Mouse (Mus musculus) cerebellum, adult 2 months (tissue): Measurements from ENCODE around the gene Tmf1. TPM values are rescaled to one million over a fixed set of nuclear protein-coding genes. Genes with fewer than 3 reads are reported as not detected.
A peak's percentile ranks its signal among the peaks of the same experiment; 100 is the strongest.

Experiments used
- DNase-seq, 2 experiments: peaks; one replicate each; pipeline ENCODE4 v3.0.0; 2021
- H3K27ac ChIP-seq: fragments of 200-500 bp; 2 replicates; pipeline ENCODE4 v1.5.1; 2012; ENCODE audit warnings: low read length, control low read depth, inconsistent platforms; ENCODE audit not compliant: insufficient read depth
- H3K27me3 ChIP-seq: fragments of 200-500 bp; 2 replicates; pipeline ENCODE4 v1.6.1; 2012; ENCODE audit warnings: inconsistent platforms, mild to moderate bottlenecking, low read length, moderate library complexity; ENCODE audit not compliant: control insufficient read depth, insufficient read depth
- H3K4me1 ChIP-seq: fragments of 200-500 bp; 2 replicates; pipeline ENCODE4 v1.6.1; 2011; ENCODE audit warnings: low read length; ENCODE audit not compliant: control insufficient read depth, insufficient read depth
- H3K4me3 ChIP-seq: fragments of 200-500 bp; replicated peaks from 2 replicates; pipeline ENCODE3; 2011; ENCODE audit warnings: mild to moderate bottlenecking, low read depth, low read length, control low read depth; ENCODE audit not compliant: insufficient read depth
- CTCF ChIP-seq: fragments of 200-500 bp; IDR thresholded peaks from 2 replicates; pipeline ENCODE4 v1.5.1; 2011; ENCODE audit warnings: low read depth, mild to moderate bottlenecking, control low read depth, low read length, moderate library complexity, borderline replicate concordance; ENCODE audit not compliant: insufficient read depth
- POLR2A ChIP-seq: fragments of 200-500 bp; IDR thresholded peaks from 2 replicates; pipeline ENCODE4 v1.6.1; 2011; ENCODE audit warnings: low read length, control low read depth, borderline replicate concordance; ENCODE audit not compliant: insufficient read depth
- WGBS: fragments of 180-500 bp; shearing (Covaris S2); methylation state at CpG from one replicate; pipeline ENCODE4 v1.1.7; 2018; 5-methylcytosine and 5-hydroxymethylcytosine counted together
- polyA plus RNA-seq: library from polyadenylated mRNA; depleted of rRNA; stranded (reverse); fragments of >200 nt; gene quantifications from 2 replicates; pipeline ENCODE4 v1.2.3, GENCODE M21; 2012

Gene Tmf1
- polyA plus RNA-seq, 1 experiment = 13.4 TPM

DNA sequence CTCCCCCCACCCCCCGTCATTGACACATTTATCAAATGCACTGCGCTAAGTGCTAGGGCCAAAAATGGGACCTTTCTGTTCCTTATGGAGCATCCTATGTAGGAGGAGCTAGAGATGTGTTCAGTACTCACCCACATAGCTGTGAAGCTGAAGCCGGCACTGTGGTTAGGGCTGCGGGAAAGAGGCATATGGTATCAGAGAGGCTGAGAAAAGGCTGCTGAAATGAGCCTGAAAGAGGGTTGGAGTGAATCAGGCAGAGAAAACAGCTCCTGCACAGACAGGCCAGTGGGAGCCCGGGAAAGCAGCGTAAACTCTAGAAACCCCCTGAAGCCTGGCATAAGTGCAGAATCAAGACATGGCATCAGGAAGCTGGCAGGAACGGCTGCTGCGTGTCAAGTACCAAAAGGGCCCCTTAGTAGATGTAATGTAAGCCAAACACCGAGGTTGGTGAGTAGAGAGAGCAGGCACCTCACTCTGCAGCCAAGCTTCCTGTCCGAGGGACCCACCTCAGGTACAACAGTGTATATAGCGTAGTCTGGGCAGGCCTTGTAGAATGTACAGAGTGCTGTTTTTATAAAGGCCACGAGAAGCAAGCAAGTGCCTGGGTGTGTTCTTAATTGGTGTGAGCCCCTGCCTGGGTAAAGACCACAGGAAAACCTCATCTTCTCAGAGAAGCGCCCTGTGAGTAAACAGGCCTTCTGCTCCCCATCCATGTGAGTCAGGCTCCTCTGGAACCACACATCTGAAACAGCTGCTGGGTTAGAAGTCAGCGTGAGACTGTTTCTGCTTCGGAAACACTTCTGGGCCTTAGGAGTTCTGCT lies 42.5 kb upstream of the Tmf1 start:
- WGBS = 40% methylated on average over 15 of the region's 15 CpGs

DNA sequence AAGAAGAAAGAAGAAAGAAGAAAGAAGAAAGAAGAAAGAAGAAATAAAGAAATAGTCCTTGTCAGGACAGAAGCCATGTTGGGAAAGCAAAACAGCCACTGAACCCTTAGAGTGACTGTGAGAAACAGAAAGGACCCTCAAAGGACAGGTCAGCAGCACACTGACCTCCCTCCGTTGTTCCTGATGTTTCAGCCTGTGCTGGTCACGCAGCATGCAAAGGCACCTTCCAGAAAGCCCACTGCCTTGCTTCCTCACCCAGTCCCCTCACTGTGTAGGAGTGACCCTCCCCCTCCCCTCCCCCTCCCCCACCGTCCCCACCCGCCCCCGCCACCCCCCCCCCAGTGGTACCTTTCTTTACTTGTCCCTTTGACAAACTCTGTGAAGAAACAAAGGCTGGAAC lies 41.8 kb upstream of the Tmf1 start:
- Histone ChIP-seq H3K4me1 (peaks cover 17% of the 10 kb centered on the region), H3K4me3 (no peak overlapping the region), H3K27ac (no peak overlapping the region), H3K27me3 (no peaks in the 10 kb centered on the region)
- TF ChIP-seq POLR2A (no peak), CTCF (no peak)
- 41% methylated on average over 5 of the region's 5 CpGs for WGBS
- DNase-seq = no peak

More for the DNA sequence above, 42.5 kb upstream of the Tmf1 start:
- TF ChIP-seq POLR2A (no peak), CTCF (no peak)
- DNase-seq = no peak
- peaks cover 15% of the 10 kb centered on the region for H3K4me1 ChIP-seq
- H3K27ac ChIP-seq = no peak overlapping the region
- no peaks in the 10 kb centered on the region for H3K27me3 ChIP-seq
- no peak overlapping the region for H3K4me3 ChIP-seq

DNA sequence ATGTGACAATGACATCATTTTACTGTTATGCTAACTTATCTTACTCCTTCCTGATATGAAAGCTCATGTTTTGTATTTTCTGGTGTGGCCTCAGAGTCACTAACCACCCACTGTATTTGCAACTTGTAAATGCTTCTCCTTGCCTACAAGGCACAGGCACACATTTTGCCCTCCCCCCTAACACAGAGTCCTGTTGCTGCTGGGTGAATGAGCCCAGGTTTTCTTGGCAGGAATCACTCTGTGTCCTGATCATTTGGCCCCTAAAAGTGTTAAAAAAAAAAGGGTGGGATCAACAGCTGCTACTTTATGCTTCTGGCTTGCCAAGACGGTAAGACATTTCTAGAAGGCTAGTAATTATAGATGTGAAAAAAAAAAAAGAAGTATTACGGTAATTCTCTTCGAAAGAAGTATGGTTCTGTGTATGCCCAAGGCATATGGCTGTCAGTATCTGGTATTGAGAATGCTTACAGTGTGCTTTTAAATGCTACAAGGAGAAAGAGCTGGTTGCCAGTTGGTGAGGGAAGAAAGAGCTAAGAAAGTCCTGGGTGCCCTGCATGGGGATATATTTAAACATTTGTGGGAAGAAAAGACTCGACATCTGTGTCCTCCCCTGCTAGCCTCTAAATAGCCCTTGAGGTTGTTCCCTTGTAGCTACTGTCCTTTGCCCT lies 37.4 kb upstream of the Tmf1 start:
- no peak for DNase-seq
- H3K4me3 ChIP-seq = no peak overlapping the region
- no peak for TF ChIP-seq CTCF
- TF ChIP-seq POLR2A = no peak
- peaks cover 15% of the 10 kb centered on the region for H3K4me1 ChIP-seq
- H3K27me3 ChIP-seq = no peaks in the 10 kb centered on the region
- WGBS = 20% methylated on average over 4 of the region's 4 CpGs
- 0 out of 2 replicates have a peak overlapping the region, but pooled peaks have one; percentile 49 for H3K27ac ChIP-seq

DNA sequence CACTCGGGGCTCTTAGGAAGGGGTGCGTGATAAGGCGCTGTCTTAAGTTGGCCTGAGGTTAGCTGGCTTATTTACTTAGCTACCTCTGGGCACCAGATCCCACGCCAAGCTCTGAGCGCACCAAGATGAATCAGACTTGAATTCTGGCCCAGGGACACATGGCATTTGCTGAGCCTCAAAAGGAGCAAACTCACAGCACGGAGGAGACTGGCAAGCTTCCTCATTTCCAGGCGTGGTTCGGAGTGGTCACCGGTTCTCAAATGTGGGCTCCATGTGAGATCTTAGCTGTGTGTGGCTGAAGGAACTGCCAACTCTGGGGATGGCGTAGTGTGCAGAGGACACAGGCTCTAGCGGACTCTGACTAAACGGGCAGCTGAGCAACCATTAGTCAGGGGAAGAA lies 33.1 kb upstream of the Tmf1 start:
- Histone ChIP-seq H3K27me3 (no peaks in the 10 kb centered on the region), H3K4me1 (peaks cover 15% of the 10 kb centered on the region), H3K27ac (peak overlapping the region; percentile 63; the same call in 1 of the 2 replicates), H3K4me3 (peak overlapping the region; percentile 85)
- TF ChIP-seq CTCF = no peak
- no peak for TF ChIP-seq POLR2A
- DNase-seq = peak; percentile 80 to 90
- 2% methylated on average over 12 of the region's 12 CpGs for whole genome bisulfite sequencing

DNA sequence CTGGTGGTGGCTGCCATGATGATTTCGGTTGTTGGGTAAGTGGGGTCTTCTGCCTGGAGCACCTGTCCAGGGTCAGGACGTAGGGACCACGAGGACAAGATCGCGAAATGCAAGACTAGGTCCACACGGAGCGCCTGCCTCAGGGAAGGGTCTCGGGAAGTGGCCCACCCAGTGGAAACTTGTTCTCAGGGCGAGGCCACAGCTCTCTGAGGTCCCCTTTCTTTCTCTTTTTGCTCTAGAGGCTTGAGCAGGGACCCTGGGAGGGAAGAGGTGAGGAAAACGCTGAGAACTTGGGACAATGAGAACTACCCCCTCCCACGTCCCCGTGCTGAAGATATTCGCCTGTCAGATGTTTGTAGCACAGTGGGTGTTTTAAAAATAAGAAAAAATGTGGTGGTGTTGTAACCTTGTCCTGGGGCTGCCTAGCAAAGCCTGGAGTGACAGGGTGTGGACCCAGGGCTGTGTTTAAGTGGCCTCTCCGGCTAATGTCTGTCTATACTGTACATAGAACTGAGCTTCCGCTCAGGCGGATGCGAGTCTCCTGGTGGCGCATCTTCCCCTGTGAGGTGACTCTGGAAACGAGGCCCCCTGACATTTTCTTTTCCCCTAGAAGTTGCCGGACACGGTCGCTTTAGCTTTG lies 32.2 kb upstream of the Tmf1 start:
- peaks cover 14% of the 10 kb centered on the region for H3K4me1 ChIP-seq
- under 1% methylated on average over 22 of the region's 22 CpGs for WGBS
- TF ChIP-seq POLR2A (no peak), CTCF (no peak)
- H3K4me3 ChIP-seq = peak overlapping the region; percentile 77
- peak overlapping the region; percentile 65 for H3K27ac ChIP-seq
- DNase-seq = peak; percentile 37 to 50
- H3K27me3 ChIP-seq = no peaks in the 10 kb centered on the region

DNA sequence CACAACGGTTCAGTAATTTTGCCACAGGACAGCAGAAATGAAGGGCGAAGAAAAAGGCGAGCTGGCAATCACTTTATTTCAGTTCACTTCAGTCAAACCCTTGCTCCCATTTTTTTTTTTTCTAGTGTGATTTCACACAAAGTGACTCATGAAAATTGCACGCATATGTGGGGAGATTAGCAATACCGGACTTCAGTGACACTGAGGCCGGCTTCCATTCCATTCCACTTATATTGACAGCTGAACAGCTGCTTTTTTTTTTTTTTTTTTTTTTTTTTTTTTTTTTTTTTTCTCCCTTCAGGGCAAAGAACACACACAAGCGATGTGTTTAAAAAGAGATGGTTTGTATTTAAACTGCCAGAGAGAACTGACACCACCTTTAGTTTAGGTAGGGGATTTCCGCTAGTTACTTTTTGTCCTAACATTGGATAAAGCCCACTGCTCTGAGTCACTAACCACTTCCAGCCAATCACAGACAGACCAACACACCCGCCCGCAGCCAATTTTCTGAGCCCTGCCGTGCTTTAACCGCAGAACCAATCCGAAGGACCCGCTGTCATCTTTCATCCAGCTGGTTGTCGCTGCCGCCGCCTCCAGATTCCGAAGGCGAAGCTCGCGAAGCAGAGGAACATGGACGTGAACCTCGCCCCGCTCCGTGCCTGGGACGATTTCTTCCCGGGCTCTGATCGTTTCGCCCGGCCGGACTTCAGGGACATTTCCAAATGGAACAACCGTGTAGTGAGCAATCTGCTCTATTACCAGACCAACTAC lies 31.5 kb upstream of the Tmf1 start, which contains the start of gene Arl6ip5:
Gene Arl6ip5, plus strand, starts transcription at position 499 of the 771 bp plus-strand sequence.
- peak within 1 kb of the TSS; percentile 65 for H3K27ac ChIP-seq
- no peaks in the 10 kb centered on the region for H3K27me3 ChIP-seq
- peak; percentile 87 to 90 for DNase-seq
- H3K4me1 ChIP-seq = peaks cover 9% of the 10 kb centered on the region
- WGBS = 9% methylated on average over 32 of the region's 32 CpGs
- H3K4me3 ChIP-seq = peak within 1 kb of the TSS; percentile 77
- TF ChIP-seq POLR2A (peak; percentile 72), CTCF (no peak)

DNA sequence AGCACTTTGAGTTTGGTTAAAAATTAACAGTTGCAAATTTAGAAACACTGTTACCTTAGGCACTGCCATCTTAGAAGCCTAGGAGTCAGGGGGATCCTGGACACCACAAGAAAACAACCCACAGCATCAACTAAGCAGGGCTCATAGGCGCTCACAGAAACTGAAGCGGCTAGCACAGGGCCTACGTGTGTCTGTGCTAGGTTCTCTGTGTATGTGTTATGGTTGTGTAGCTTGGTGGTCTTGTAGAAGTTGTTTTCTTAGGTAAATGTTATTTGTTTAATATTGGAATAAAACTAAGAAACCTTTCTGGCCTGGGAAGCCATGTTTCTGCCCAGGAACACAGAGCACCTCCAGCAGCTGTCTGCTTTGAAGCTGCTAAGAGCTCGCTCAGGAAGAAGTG lies 30.8 kb upstream of the Tmf1 start:
- no peaks in the 10 kb centered on the region for H3K27me3 ChIP-seq
- DNase-seq = no peak
- no peak overlapping the region for H3K4me3 ChIP-seq
- no peak overlapping the region for H3K27ac ChIP-seq
- TF ChIP-seq POLR2A (no peak), CTCF (no peak)
- 93% methylated on average over 4 of the region's 4 CpGs for WGBS
- H3K4me1 ChIP-seq = peaks cover 9% of the 10 kb centered on the region
